Mouse (Mus musculus) brown adipose tissue, adult 24 weeks (tissue): ENCODE measurements around the gene Larp1b. TPM values are rescaled to one million over a fixed set of nuclear protein-coding genes. Genes with fewer than 3 reads are reported as not detected.
A peak's percentile ranks its signal among the peaks of the same experiment; 100 is the strongest.
"Not testable (repeated sequence)": the region's sequence is repeated elsewhere in the genome, so short reads cannot be mapped to it uniquely, and the experiment has no call there.

Experiments used
- H3K27ac ChIP-seq: fragments of 200-500 bp; replicated peaks from 2 replicates; pipeline ENCODE4 v1.5.1; 2012; ENCODE audit warnings: low read depth, mild to moderate bottlenecking, low read length
- H3K4me1 ChIP-seq: fragments of 200-500 bp; 2 replicates; pipeline ENCODE4 v1.6.1; 2012; ENCODE audit warnings: low read length, mixed read lengths; ENCODE audit not compliant: control insufficient read depth, insufficient read depth, insufficient read length
- H3K4me3 ChIP-seq: fragments of 200-500 bp; 2 replicates; pipeline ENCODE4 v1.5.1; 2012; ENCODE audit warnings: low read depth, mild to moderate bottlenecking, low read length, moderate library complexity; ENCODE audit not compliant: insufficient read depth
- polyA plus RNA-seq: library from polyadenylated mRNA; stranded (reverse); fragments of >200 nt; gene quantifications from 2 replicates; pipeline ENCODE4 v1.2.4, GENCODE M21; 2012; ENCODE audit not compliant: missing spikeins, insufficient read depth, insufficient read length

The Larp1b gene
- polyA plus RNA-seq, result 44.0 and 45.0 TPM in 2 replicates

DNA sequence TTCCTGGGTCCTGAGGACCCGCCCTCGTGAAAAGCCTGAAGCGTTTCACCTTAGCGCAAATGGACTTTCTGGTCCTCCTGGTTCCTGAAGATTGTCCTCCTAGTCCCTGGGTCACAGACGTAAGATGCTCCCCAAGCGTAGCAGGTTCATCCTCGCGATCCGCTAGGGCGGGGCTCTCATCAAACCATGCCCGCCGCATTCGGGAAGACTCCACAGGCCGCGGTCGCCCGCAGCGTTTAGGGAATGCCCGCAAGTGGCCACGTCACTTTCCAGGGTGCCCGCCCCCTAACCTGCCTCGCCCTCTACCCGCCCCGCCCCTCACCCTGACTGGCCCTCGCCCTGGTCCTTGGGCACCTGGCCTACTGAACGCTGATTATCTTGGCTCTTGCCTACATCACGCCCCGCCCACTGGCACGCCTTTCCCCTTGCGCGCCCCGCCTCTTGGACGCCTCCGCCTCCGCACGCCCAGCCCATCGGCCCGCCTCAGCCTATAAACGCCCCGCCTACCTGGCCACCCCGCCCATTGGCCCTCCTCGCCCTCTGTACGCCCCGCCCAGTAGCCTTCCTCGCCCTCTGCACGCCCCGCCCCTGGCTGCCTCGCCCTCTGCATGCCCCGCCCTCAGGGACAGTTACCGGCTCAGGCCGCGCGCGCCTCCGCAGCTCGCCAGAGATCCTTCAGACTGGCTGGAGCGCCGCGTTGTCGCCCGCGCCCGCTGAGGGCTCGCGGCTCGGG lies at the start of gene Larp1b:
Larp1b (plus strand) TSS at position 659 of the 733 bp plus-strand sequence.
- Histone ChIP-seq H3K4me3 (peak within 1 kb of the TSS; percentile 93), H3K27ac (peak within 1 kb of the TSS; percentile 21), H3K4me1 (no peaks in the 10 kb centered on the region)

DNA sequence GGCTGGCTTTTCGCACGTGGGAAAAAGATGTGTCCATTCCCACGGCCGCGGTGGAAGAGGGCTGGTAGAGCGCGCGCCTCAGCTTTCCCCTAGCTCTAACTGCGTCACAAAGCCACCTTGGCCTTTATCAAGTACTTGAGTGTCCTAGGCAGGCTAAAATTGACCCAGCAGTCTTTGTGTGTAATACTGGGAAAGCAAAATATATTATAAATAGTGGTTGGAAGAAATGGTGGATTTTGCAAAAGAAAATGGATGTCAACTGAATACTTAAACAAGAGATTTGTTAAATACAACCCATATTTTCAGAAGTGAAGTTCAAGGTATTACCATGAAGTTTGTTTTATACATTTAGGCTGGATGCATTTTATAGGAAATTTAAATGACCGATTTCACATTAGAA lies 47.2 kb upstream of the Larp1b start, which contains the start of gene 1700034I23Rik:
1700034I23Rik (minus strand) TSS at position 101 of the 400 bp plus-strand sequence.
- not testable (repeated sequence) for H3K27ac ChIP-seq, H3K4me3 ChIP-seq, H3K4me1 ChIP-seq

DNA sequence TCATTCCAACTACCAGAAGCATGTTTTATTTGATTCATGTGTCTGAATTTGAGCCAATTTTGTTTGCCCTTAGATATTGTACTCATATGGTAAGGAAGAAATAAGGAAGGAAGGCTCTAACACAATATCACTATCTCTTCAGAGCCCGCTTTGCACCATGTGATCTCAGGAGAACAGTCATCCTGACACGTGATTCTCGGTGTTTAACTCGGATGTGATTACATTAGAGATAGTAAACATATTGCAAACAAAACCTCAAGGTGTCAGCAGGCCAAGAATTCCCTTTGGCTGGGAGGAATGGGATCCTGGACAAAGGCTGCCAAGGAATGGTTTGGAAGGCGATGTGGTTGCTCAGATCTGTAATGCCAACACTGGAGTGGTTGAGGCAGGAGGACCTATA lies 11.4 kb upstream of the Larp1b start:
- Histone ChIP-seq H3K27ac (no peak overlapping the region), H3K4me3 (no peak overlapping the region), H3K4me1 (no peaks in the 10 kb centered on the region)

DNA sequence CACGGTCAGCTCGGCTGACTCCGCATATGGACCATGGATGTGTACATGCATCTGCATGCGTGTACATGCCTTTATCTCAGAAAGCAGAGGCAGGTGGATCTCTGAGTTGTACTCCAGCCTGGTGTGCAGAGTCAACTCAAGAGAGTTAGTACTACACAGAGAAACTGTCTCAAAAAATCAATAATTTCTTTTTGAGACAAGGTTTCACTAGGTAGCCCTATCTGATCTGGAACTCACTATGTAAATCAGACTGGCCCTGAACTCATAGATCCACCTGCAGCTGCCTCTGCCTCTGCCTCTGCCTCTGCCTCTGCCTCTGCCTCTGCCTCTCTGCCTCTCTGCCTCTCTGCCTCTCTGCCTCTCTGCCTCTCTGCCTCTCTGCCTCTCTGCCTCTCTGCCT lies 11.0 kb upstream of the Larp1b start:
- no peaks in the 10 kb centered on the region for H3K4me1 ChIP-seq
- no peak overlapping the region for H3K4me3 ChIP-seq
- no peak overlapping the region for H3K27ac ChIP-seq

DNA sequence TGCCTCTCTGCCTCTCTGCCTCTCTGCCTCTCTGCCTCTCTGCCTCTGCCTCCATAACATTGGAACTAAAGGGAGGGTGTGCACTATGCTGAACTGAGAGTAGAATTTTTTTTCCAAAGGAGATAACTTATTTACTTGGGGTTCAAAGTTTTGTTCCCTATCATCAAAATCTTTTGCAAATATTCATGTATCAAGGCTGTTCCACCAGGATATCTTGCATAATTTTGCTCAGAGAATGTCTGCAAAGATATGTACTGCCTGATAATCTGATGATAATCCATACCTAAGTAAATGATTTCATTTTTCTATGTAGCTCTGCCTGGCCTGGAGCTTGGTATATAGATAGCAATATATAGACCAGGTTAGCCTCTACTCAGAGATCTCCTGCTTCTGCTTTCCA lies 10.6 kb upstream of the Larp1b start:
- H3K4me3 ChIP-seq, result no peak overlapping the region
- H3K27ac ChIP-seq, result no peak overlapping the region
- no peaks in the 10 kb centered on the region for H3K4me1 ChIP-seq

DNA sequence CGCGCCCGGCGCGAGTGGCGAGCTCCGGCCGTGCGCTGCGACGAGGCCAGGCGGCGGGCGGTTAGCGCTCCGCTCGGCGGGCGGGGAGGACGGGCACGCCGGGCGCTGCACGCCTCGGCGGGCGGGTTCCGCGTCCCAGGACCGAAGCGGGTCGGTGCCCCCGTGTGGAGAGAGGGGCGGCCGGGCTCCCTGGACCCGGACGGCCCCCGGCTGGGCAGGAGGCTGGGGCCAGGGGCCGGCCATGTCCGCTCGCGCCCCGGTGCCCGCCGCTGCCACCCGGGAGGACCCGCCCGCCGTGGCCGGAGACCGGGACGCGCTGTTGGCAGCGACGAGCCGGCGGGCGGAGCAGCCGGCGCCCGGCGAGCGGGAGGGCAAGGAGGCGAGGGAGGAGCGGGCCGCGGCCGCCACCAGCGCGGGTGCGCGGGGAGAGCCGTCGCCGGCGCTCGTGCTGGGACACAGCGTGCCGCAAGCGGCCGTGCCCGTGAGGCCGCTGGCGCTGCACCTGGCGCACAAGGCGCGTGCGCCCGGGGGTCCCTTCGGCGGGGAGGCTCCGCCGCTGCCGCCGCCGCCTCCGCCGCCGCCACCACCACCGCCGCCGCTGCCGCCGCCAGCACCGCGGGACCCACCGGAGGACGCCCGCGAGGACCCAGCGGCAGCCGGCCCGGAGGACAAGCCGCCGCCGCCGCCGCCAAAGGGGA lies 424 bp downstream of the Larp1b start:
- H3K4me1 ChIP-seq, result no peaks in the 10 kb centered on the region
- peak overlapping the region; percentile 93 for H3K4me3 ChIP-seq
- peak overlapping the region; percentile 21 for H3K27ac ChIP-seq

DNA sequence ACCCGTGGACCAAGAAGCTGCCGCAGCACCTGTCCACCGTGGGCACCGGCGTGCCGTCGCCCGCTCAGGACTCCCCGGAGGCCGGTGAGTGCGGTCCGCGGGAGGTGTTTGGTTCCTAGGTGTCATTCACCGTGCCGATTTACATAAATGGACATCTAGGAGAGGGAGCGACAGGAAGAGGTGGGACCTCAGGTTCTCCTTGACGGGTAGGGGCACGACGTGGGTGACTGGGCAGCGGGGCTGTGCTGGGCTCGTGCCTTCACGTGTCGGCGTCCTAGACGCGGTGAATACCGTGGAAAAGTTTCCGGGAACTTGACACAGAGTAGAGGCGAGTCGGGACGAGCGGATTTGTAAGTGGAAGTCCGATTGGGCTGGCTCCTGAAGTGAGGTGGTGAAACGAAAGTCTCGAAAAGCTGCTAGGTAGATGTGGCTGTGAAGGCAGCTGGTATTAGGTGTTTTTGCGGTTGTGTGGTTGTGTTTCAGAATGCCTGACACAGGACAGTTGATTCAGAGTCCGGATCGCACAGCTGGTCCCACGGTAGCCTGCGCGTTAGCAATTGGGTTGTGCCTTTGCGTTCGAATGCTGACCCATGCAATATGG lies 1.1 kb downstream of the Larp1b start:
- Histone ChIP-seq H3K4me1 (no peaks in the 10 kb centered on the region), H3K4me3 (peak overlapping the region; percentile 93), H3K27ac (peak overlapping the region; percentile 21)

DNA sequence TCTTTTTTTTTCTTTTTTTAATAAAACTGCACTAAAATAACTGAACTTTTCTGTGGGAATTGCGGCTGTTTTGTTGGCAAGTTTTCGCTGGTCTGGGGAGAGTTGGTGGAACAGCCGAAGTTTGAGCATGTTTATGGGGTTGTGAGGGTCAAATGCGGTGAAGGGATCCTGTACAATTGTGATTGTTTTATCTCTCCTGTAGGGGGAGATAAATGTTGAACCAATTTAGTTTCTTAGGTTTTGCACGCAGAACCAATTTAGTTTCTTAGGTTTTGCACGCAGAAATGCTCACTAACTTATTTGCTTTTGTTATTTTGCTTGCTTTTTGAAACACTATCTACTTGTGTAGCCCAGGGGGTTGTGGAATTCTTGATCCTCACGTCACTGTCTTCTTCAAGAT lies 1.7 kb downstream of the Larp1b start:
- no peak overlapping the region for H3K27ac ChIP-seq
- peak overlapping the region; percentile 93 for H3K4me3 ChIP-seq
- H3K4me1 ChIP-seq, result no peaks in the 10 kb centered on the region

DNA sequence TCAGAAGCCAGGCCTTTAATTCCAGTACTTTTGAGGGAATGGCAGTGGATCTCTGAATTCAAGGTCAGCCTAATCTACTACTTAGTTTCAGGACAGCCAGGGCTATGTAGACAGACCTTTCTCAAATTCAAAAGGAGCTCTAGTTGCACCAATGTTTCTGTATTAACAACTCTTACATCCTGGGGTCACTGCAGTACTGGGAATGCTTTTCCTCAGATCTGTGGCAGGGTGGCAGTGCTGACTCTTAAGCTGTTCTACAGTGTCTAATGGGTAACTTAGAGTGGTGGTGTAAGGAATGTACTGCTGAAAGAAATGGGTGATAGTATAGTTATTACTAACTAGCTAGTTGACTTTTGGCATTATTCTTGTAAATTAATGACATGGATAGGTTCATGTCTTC lies 3.0 kb downstream of the Larp1b start:
- Histone ChIP-seq H3K27ac (no peak overlapping the region), H3K4me1 (no peaks in the 10 kb centered on the region), H3K4me3 (no peak overlapping the region)

DNA sequence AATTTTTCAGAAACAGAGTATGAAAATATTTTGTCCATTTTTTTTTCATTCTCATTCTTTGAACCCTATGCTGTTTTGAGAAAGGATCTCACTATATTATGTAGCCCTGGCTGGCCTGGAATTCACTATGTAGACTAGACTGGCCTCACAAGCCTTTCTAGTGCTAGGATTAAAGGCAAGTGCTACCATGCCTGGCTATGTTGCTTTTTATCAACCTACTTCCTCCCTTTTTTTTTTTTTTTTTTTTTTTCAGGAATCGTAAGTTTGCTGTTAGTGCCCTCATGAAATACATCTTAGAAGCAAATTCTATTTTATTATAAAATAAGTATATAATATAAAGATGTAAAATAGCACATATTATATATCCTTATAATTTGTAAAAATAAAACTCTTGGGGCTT lies 5.2 kb downstream of the Larp1b start:
- H3K27ac ChIP-seq, result no peak overlapping the region
- H3K4me1 ChIP-seq, result no peaks in the 10 kb centered on the region; the same call in 1 of the 2 replicates
- H3K4me3 ChIP-seq, result no peak overlapping the region

DNA sequence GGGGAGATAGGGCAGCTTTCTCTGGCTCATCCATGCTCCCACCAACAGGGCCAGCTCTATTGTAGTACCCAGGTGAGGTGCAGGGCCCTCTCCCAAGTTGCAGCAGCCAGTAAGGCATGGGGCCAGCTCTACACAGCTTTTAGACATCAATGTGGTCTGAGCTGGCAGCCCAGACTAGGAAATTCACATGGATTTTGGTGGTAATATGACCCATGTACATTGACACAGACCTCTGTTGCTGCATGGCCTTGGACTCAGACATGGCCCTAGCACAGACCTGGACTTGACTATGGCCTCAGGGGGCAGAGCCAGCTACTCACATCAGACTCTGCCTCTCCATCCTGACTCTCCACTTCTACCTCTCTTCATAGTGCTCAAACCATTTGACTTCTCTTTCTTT lies 9.2 kb downstream of the Larp1b start:
- Histone ChIP-seq H3K27ac (no peak overlapping the region), H3K4me3 (no peak overlapping the region), H3K4me1 (no peaks in the 10 kb centered on the region; the same call in 1 of the 2 replicates)

DNA sequence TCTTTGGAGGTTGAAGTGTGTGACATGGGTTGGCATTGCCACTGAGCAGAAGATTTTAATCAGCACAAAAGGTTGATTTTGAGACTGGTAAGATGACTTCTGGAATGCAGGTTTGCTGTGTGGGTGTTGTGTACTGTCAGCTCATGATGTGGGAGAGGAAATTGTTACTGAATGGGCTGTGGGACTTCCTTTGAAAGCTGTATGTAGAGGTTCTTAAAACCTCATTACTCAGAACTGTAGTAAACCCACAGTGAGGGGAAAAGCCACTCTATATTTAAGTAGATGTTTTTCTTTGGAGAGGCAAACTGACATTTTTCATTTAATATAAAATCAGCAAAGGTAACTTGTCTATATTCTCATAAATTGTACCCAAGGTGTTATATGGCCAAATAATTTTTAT lies 31.1 kb downstream of the Larp1b start:
- Histone ChIP-seq H3K4me3 (no peak overlapping the region), H3K4me1 (no peaks in the 10 kb centered on the region)

DNA sequence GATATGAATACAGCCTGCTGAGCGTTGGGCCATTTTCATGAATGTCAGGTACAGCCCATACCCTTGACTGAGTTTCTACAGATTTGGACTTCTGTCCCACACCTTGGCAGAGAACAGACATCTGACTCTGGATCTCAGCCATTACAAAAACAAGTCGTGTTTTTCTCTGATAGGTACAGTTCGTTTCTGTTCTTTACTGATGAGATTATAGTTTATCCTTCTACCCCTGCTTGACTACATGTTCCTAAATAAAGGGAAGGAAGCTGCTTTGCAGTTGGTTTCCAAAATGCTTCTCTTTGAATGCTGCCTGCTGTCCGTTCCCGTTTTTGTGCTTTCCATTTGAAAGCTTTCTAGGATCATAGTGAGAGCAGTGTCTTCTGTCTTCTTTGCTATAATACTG lies 37.9 kb downstream of the Larp1b start:
- no peak overlapping the region for H3K27ac ChIP-seq
- H3K4me1 ChIP-seq, result no peaks in the 10 kb centered on the region
- no peak overlapping the region for H3K4me3 ChIP-seq

More for the DNA sequence above, 31.1 kb downstream of the Larp1b start:
- no peak overlapping the region for H3K27ac ChIP-seq

DNA sequence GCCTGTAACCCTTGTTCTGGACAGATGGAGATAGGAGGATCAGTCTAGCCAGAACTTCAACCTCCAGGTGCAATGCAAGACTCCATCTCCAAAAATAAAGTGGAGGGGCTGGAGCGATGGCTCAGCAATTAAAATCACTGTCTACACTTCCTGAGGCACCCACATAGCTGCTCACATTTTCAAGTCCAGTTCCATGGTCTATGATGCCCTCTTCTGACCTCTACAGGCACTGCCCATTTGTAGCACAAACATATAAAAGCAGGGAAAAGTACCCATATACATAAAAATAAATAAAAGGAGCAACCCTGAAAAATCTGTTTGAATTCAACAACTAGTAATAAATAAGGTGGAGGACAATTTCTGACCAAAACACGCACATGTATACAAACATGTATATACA lies 39.1 kb downstream of the Larp1b start:
- Histone ChIP-seq H3K4me3 (no peak overlapping the region), H3K27ac (no peak overlapping the region), H3K4me1 (no peaks in the 10 kb centered on the region)

DNA sequence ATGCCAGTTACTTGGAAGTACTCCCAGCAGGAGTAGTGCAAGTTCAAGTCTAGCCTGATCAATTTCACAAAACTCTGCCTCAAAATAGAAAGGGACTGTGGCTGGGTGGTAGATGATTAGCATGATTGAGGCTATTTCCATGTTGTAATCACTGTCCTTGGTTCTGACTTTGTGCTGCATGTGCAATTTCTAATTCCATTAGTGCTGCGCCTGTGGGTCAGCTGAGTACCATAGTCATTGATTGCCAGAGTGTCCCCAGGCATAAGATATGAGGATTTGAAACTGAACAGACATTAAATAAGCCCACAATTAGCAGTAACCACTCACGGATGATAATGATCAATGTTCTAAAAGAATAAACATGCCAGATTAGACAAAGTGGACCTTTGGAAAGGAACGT lies 41.9 kb downstream of the Larp1b start:
- H3K27ac ChIP-seq, result no peak overlapping the region
- H3K4me1 ChIP-seq, result no peaks in the 10 kb centered on the region
- no peak overlapping the region for H3K4me3 ChIP-seq
